Comparison of ENCODE assay signal across 7 mouse cellular contexts in the genomic region with DNA sequence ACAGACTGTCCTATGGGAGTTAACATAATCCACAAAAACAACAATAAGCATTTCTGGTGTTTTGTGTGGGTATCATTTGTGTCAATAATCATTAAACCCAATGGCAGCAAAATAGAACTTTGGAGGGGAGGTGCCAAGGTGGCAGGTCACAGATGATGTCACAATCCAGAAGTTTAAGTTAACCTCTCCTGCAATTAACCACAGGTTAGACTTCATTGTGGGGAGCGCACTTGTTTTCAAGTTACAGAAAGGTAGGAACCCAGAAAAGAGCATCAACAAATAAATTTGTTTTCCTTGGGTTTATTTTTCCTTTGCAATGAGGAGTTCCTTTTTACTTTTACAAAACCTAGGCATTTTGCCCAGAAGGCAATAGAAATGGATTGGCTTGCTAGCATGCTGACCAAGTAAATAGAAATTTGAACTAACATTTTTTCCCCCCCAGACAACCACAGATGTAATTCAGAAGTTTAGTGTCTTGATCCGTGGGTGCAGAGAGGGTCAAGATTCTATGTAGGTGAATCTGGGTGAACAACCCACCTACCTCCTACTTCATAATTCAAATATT. TPM values are rescaled to one million over a fixed set of nuclear protein-coding genes. Genes with fewer than 3 reads are reported as not detected.
A peak's percentile ranks its signal among the peaks of the same experiment; 100 is the strongest.
DNase-seq lines count a peak whose midpoint lies in the region; ATAC-seq and TF ChIP-seq lines count a peak whose summit lies in the region.

Gene Sgms2 (minus strand): TSS at position 51 of the 565 bp plus-strand sequence.

- H3K27me3 ChIP-seq in C2C12 (ENCODE audit: control insufficient read depth, insufficient read depth, insufficient read length), result no peaks in the 10 kb centered on the region
- H3K27me3 ChIP-seq in forebrain, postnatal 0 days (ENCODE audit: insufficient read depth, low read length), result peaks cover 19% of the 10 kb centered on the region
- H3K27me3 ChIP-seq in liver, postnatal 0 days (ENCODE audit: insufficient read depth, low read length), result peaks cover 9% of the 10 kb centered on the region; the same call in 1 of the 2 replicates

- no peak for ATAC-seq in forebrain, postnatal 0 days
- no peak for ATAC-seq in liver, postnatal 0 days

- peak within 1 kb of the TSS; percentile 88 for H3ac ChIP-seq in C2C12 (ENCODE audit: control insufficient read depth, insufficient read length, low read depth)

- H3K4me1 ChIP-seq in forebrain, postnatal 0 days (ENCODE audit: insufficient read depth), result 0 out of 2 replicates have a peak, but pooled peaks cover 7% of the 10 kb centered on the region
- peaks cover 15% of the 10 kb centered on the region; the same call in 1 of the 2 replicates for H3K4me1 ChIP-seq in liver, postnatal 0 days (ENCODE audit: insufficient read depth)

- peaks cover 35% of the 10 kb centered on the region for H3K79me2 ChIP-seq in C2C12 (ENCODE audit: control insufficient read depth, insufficient read depth)

- TF ChIP-seq CTCF in C2C12 (IDR thresholded peaks at IDR 0.05; ENCODE audit: control insufficient read depth, insufficient read depth, insufficient read length), result no peak
- no peak for TF ChIP-seq CTCF in forebrain, postnatal 0 days (IDR thresholded peaks at IDR 0.05; ENCODE audit: low read depth)
- TF ChIP-seq CTCF in liver, postnatal 0 days (IDR thresholded peaks at IDR 0.05; ENCODE audit: low read depth), result no peak

- H3K4me3 ChIP-seq in C2C12 (ENCODE audit: insufficient read depth, poor library complexity, severe bottlenecking), result peak within 1 kb of the TSS; percentile 56
- peak within 1 kb of the TSS; percentile 76 for H3K4me3 ChIP-seq in forebrain, postnatal 0 days (ENCODE audit: low read depth, low read length)
- H3K4me3 ChIP-seq in liver, postnatal 0 days (ENCODE audit: low read depth, low read length), result peak within 1 kb of the TSS; percentile 68

- H3K4me2 ChIP-seq in forebrain, postnatal 0 days (ENCODE audit: low read depth), result peak within 1 kb of the TSS; percentile 98
- peak within 1 kb of the TSS; percentile 77 for H3K4me2 ChIP-seq in liver, postnatal 0 days (ENCODE audit: low read depth, low read length)

- no peak for TF ChIP-seq EP300 in liver, postnatal 0 days (IDR thresholded peaks at IDR 0.05; ENCODE audit: low read depth)

- WGBS in forebrain, postnatal 0 days, result 93% methylated on average over 2 of the region's 2 CpGs
- WGBS in liver, postnatal 0 days (ENCODE audit: insufficient replicate concordance), result 74% methylated on average over 2 of the region's 2 CpGs

- no peaks in the 10 kb centered on the region for H3K9me3 ChIP-seq in forebrain, postnatal 0 days (ENCODE audit: low read length)
- H3K9me3 ChIP-seq in liver, postnatal 0 days (ENCODE audit: low read length), result no peaks in the 10 kb centered on the region

- no peaks in the 10 kb centered on the region for H3K36me3 ChIP-seq in C2C12 (ENCODE audit: control insufficient read depth, insufficient read depth)
- H3K36me3 ChIP-seq in forebrain, postnatal 0 days (ENCODE audit: insufficient read depth), result no peaks in the 10 kb centered on the region
- no peaks in the 10 kb centered on the region for H3K36me3 ChIP-seq in liver, postnatal 0 days (replicated peaks; ENCODE audit: insufficient read depth, low read length)

- H3K9ac ChIP-seq in forebrain, postnatal 0 days, result peak within 1 kb of the TSS; percentile 51
- peak within 1 kb of the TSS; percentile 81 for H3K9ac ChIP-seq in liver, postnatal 0 days (replicated peaks)

- no peak within 1 kb of the TSS for H3K27ac ChIP-seq in forebrain, postnatal 0 days (ENCODE audit: low read depth, low read length)
- peak within 1 kb of the TSS; percentile 97 for H3K27ac ChIP-seq in liver, postnatal 0 days (ENCODE audit: low read depth)

- H3K79me3 ChIP-seq in C2C12 (ENCODE audit: low read depth), result peaks cover 18% of the 10 kb centered on the region

- DNase-seq in 3T3-L1 (ENCODE audit: low read depth, low spot score), result peak; percentile 63
- DNase-seq in forebrain, postnatal 0 days, result no peak
- no peak for DNase-seq in liver, postnatal 0 days
- no peak for DNase-seq in retina, embryonic 14.5 days (ENCODE audit: low spot score)
- DNase-seq in adrenal gland, postnatal 25 days, result no peak
- no peak for DNase-seq in spleen, postnatal 10 days (ENCODE audit: low spot score in 2 of 2)

TF ChIP-seq in C2C12, 6 proteins besides CTCF, POLR2A, EP300 and RAD21:
- TF ChIP-seq CEBPB (IDR thresholded peaks at IDR 0.05; ENCODE audit: low read depth) (no peak), USF1 (IDR thresholded peaks at IDR 0.05; ENCODE audit: low read depth) (no peak), MAX (IDR thresholded peaks at IDR 0.05) (no peak), MYOD1 (IDR thresholded peaks at IDR 0.05; ENCODE audit: control insufficient read depth, insufficient read length, low read depth) (no peak)
TF ChIP-seq in C2C12: peak in this region for 0.

RNA-seq across cellular contexts. Expression of gene Sgms2, which starts in this region (rescaled TPM):
- 8.6 TPM for polyA plus RNA-seq in C2C12 (2012; fragmentation: generic; extraction: Trizol)
- 1.1 and 4.4 TPM in 2 replicates for total RNA-seq in forebrain, postnatal 0 days (2014; rRNA removed)
- polyA plus RNA-seq in forebrain, postnatal 0 days (2015; fragmentation: Nextera tagmentation; extraction: Ambion mirVana), result 0.72 and 2.1 TPM in 2 replicates
- 9.2 and 12.5 TPM in 2 replicates for polyA plus RNA-seq in liver, postnatal 0 days (2015; fragmentation: Nextera tagmentation; extraction: Ambion mirVana)
- 6.7 and 9.9 TPM in 2 replicates for total RNA-seq in adrenal gland, postnatal 25 days (2021)
